Mouse (Mus musculus) layer of hippocampus, postnatal 36 days (tissue): ENCODE data around the gene Sirt6. TPM values are rescaled to one million over a fixed set of nuclear protein-coding genes. Genes with fewer than 3 reads are reported as not detected.
A peak's percentile ranks its signal among the peaks of the same experiment; 100 is the strongest.

Experiments used
- DNase-seq, 2 experiments: peaks; one replicate each; pipeline ENCODE4 v3.0.0; 2022
- total RNA-seq, 2 experiments: library from RNA; stranded (reverse); gene quantifications; 2 replicates each; pipeline ENCODE4 v1.2.3; 2021

Gene Sirt6
- total RNA-seq, 2 experiments from 2014 or later = 26.2 to 27.9 TPM

DNA sequence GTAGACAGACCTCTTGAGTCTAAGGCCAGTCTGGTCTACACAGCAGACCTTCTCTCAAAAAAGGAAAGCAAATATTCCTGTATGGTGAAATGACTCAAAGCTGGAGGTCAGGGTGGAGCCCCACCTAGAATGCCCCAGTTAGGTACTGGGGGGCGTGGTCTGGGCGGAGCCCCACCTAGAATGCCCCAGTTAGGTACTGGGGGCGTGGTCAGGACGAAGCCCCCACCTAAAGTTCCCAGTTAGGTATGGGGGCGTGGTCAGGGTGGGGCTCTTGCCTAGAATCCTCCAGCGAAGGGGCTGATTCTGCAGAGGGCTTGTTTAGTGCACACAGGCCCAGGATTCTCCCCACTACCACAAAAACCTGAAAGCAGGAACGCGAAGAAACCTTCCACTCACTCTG lies 4.2 kb downstream of the Sirt6 start:
- no peak for DNase-seq

- DNase-seq = no peak
These were observed 6.8 kb downstream of the Sirt6 start for GRCm38 (mm10) chr10:81620786-81621185.

DNA sequence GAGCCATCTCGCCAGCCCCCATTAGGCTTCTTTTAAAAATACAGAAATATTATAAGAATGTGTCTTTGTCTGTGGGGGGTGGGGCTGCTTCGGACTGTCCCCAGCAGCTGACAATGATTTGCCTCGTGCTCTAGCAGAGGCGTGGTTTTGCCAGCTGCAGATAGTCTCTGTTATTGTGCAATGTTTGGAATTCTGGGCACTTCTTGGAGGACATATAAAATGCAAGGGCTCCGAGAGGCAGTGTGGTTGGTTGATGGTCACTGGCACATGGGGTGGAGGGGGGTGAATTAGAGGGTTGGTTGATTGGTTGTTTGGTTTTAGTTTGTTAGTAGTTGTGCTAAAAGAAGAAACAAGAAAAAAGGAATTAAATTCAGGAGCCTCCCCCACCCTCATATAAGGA lies 7.6 kb downstream of the Sirt6 start:
- DNase-seq = no peak

DNA sequence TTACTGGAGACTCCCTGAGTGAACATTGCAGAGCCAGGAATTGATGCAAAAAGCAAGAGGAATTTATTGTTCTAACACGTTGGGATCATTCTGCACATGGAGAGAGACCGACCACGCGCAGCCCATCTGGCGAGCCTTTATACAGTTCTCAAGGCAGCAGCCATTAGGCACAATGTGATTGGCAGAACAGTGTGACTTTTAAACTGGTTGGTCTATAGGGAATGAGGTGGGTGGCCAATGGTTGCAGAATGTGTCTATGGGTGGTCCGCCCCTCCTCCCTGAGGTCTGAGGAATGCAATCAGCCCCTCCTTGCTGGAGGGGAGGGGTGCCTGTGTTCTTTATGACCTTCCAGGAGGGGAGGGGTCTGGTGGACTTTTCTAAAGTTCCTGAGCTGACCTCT lies 12.1 kb downstream of the Sirt6 start:
- DNase-seq = peak; percentile 64 to 69

- DNase-seq = no peak
These were observed 14.8 kb downstream of the Sirt6 start for GRCm38 (mm10) chr10:81612779-81613178.

- DNase-seq = no peak
These were observed 19.3 kb downstream of the Sirt6 start for GRCm38 (mm10) chr10:81608308-81608707.

DNA sequence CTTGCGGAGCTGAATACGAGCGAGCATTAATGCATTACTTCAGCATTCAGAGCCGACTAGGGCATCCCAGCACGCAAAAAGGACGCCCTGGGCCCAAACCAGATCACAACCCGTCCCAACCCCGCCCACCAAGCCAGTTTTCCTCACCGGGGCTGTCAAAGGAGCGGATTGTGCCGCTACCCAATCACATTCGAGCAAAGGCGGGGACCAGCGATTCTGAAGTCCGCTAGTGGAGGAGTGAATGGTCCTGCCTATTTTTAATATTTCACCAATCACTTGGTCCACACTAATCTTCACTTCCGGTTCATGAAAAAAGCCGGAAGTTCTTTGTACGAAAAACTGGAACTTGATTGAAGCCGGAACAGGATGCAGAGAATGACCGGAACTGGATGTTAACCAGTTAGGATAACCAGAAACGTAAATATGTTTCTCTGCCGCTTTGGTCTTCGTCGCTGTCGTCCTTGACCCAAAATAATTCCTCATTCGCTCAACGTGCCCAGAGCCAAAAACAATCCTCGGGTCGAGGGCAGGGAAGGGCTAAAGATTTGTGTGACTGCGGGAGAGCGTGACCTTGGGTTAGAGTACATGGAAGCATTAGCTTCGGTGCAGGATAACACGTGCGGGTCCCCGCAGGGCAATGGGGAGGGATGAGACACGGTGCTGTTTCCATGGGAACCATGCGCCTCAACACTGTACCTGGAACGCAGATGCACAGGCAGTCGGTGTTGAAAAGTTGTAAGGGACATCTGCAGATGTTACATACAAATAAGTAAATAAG lies 21.4 kb downstream of the Sirt6 start, which contains the start of gene BC025920:
Gene BC025920, plus strand, starts transcription at position 297 of the 778 bp plus-strand sequence.
- peak; percentile 92 for DNase-seq

GRCm38 (mm10) chr10:81605666-81605973 lies 22.0 kb downstream of the Sirt6 start:
- no peak for DNase-seq

DNA sequence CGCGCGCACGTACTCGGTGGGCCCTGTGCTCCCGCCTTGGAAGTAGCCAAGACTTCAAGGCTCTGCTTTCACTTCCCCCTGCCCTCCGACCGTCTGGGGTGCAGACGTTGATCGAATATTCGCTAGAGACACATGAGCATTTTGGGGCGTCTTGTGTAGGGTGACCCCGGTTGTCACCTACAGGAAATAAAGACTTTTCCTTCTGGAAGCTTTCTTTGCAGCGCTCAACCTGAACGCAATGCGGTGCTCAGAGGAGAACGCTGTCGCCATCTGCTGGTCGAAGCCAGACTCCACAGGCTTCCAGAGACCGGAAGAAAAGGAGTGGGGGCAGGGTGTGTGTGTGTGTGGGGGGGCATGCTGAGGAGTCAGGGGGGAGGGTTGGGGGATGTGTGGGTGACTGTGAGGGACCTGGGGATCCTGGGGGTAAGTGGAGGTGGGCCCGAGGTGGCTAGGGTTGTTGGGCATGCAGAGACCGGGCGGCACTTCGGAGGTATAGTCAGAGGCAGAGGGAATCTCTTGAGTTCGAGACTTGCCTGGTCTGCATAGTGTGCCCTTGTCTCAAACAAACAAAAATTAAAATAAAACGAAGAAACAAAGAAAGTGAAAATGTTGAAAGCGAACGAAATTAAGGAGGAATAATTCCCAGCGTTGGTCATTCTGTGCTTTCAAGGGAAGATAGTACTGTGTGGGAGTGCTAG lies 22.5 kb downstream of the Sirt6 start:
- DNase-seq = peak; percentile 83

GRCm38 (mm10) chr10:81604019-81604967 lies 23.3 kb downstream of the Sirt6 start:
- DNase-seq = no peak

DNA sequence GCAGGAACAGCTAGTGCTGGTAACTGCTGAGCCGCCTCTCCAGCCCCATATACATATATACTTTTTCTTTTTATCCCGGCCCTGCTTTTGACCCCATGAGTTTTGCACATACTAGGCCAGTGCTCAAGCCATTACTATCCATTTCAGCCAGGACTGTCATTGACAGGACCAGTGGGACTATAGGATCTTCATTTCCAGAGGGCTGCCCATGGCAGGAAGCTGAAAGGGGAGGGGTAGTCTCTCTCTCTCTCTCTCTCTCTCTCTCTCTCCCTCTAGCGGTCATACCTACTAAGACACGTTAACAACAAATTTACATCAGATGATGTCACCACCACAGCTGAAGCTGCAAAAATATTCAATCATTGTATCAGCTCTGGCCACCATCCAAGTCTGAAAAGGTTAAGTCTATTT lies 24.9 kb downstream of the Sirt6 start:
- DNase-seq = no peak

GRCm38 (mm10) chr10:81601396-81601905 lies 26.1 kb downstream of the Sirt6 start:
- DNase-seq = no peak

GRCm38 (mm10) chr10:81600738-81601203 lies 26.8 kb downstream of the Sirt6 start, which contains the start of gene Tle6:
TSS of gene Tle6 (minus strand) at chr10:81601073.
- DNase-seq = peak; percentile 86 to 89

DNA sequence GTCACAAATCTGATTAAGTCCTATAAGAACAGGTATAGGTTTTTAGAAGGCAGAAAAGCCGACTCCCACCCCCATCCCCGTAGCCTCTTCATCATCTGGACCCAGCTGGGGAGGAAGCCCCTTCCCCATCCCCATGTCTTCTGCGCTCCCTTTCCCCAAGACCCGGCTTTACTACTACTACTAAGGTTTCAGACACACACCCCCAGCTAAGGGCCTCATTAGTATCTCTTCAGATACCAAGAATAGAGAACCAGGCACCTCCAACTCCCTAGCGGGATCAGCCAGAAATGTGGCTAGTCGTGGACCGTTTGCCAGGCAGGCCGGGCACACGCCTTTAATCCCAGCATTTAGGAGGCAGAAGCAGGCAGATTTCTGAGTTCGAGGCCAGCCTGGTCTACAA lies 27.5 kb downstream of the Sirt6 start:
- DNase-seq = no peak

DNA sequence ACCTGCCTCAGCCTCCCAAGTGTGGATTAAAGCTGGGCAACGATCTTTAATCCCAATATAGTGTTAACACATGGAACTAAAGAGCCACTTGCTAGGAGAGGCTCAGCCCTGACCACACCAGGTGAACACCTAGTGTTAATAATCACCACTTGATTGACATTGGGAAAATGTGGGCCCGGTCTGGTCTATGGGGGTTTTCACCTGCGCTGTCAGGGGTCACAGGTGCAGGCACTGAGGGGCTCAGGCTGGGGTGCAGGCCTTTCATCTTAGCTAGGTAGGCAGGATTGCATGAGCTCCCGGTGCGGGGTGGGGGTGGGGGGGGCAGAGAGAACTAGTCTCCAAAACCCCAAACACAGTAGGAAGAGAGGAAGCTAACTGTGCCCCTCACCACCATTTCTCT lies 28.0 kb downstream of the Sirt6 start:
- DNase-seq = no peak

DNA sequence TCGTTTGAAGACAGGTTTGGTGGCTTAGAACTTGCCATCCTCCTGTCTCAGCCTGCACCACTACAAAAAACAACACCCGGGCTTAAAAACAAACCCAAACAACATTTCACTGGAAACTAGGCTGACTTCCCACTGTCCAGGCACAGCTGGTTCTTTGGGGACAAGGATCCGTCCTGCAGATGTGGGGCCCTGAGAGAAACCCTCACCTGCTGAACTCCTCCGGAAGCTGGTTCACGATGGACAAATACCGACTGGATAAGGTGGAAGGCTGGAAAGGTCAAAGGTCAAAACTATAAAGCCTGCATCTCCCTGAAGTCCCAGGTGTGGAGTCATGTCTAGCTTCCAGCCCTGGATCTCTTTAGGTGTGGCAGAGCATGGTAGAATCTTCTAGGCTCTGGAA lies 28.7 kb downstream of the Sirt6 start:
- DNase-seq = no peak

DNA sequence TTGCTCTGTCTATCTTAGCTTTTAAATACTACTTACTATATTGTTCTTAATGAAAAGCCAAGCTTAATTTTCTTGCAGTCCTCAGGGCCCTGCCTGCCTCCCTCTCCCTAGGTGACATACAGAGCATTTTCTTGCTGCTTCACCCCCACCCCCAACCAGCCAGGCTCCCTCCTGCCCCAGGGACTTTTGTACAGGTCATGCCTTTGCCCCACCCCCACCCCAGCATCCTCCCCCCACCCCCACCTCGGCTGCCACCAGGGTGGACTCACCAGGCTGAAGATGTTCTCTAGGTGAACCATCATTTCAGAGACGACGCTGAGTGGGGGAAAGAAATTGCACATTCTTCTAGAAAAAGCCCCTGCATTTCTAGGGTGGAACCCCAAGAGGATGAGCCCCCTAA lies 29.3 kb downstream of the Sirt6 start:
- DNase-seq = no peak

GRCm38 (mm10) chr10:81597137-81597950 lies 30.3 kb downstream of the Sirt6 start:
- no peak for DNase-seq

GRCm38 (mm10) chr10:81596611-81597010 lies 31.0 kb downstream of the Sirt6 start:
- DNase-seq = no peak

DNA sequence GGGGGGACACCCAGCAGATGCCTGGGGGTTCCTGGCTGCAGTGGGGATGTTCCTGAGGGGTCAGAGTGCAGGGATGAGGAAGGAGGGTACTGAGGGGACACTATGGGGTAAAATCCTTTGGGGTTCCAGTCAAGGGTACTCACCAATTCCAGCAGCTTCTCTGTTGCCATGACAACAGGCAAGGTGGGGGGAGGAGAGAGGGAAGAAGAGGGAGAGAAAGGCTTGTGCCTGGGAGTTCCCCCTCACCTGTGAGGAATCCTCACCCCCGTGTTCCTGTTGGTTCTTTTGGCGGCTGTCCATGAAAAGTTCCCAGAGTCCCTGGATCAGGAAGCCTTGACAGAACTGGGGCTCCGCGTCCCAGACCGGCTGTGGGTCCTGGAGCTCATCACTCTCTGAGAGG lies 32.0 kb downstream of the Sirt6 start:
- no peak for DNase-seq

GRCm38 (mm10) chr10:81593935-81594334 lies 33.7 kb downstream of the Sirt6 start:
- DNase-seq = no peak

DNA sequence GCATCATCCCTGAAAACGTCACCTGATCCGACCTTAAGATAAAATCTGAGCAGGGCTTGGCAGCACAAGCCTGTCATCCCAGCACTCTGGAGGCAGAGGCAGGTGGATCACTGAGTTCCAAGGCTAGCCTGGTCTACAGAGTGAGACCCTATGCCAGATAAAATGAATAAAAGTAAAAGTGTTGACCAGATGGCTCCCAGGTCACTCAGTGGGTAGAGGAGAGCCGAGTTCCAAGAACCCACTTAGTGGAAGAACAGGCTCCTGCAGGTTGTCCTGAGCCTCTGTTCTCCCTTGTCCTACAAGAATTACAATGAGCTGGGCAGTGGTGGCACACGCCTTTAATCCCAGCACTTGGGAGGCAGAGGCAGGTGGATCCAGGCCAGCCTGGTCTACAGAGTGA lies 34.4 kb downstream of the Sirt6 start:
- DNase-seq = no peak
